Mouse (Mus musculus): ENCODE measurements around the gene Mfsd11.
"Not testable (repeated sequence)": the region's sequence is repeated elsewhere in the genome, so short reads cannot be mapped to it uniquely, and the experiment has no call there.

The Mfsd11 gene

DNA sequence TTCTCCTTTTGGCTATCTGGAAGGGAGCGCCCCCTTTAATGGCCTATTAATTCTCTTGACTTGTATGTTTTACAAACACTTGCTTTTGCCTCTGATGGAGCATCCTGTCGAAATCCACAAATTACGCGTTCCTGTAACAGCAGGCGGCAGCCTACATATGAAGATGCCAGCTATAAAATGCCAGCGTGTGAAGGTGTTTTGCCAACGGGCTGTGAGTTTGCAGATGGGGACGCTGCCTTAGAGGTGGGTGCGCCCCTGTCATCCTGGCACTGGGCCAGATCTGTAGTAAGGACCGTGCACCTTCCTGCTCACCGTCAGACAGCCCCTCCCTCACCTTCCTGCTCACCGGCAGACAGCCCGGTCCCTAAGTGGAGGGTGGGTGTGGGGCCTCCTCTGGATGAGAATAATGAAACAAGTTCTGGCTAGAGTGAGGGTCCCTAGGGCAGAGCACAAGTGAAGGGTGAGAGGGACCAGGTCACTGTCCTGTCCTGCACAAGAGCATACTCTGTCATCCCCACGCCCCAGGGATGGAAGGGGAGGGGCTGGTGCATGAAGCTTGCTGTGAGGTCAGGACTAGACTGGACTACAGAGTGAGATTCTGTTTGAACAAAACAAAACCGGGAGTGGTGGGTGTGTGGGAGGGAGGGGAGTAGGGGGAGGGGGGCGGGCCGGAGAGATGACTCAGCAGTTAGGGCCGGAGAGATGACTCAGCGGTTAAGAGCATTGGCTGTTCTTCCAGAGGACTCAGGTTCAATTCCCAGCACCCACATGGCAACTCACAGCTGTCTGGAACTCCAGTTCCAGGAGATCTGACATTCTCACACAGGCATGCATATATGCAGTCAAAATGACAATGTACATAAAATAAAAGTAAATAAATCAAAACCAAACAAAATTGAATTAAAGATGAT lies 41.5 kb downstream of the Mfsd11 start:
- peak; percentile 56 to 57 for DNase-seq

DNA sequence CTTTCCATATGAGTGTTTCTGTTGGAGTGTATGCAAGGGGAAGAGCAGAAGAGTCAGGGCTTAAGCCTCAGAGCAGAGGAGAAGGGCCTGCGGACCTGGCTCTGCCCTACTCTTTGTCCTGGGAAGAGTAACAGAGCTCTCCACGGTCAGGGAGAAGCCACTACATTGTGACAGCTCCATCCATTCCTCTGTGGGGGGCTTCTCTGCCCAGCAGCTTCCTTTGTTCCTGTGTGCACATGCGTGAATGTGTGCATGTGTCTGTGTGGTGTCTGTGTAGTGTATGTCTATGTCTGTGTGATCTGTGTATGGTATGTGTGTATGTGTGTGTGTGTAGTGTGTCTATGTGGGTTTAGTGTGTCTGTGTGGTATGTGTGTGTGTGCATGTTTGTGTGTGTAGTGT lies 43.2 kb downstream of the Mfsd11 start:
- DNase-seq = no peak

DNA sequence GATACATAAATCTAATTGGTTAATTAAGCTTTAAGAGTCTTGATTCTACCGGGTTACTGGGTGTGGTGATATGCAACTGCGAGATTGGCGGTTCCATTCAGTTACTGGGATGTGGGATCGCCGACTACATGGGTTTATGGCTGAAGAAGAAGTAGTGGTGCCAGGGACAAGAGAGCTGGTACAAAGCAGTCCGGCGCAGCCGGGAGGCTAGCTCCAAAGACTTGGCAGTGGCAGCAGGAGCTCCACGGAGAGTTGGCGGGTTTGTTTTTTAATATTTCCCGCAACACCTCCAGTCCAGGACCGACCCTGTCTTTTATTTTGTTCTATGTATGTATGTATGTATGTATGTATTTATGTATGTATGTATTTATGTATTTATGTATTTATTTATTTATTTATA lies 47.0 kb downstream of the Mfsd11 start:
- peak; percentile 57 to 60 for DNase-seq

DNA sequence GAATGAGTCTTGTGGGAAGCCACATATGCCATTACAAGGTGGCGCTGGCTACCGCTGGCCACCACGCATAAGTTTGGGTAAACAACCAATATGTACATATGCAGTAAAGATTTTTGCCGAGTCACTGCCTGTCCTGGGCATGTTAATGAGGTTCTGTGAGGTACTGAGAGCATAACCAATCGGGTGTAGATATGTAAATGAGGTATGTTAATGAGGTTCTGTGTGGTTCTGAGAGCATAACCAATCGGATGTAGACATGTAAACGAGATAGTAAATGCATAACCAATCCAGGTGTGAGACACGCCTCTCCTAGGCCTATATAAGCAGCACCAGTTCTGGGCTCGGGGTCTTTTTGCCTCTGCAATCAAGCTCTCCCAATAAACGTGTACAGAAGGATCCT lies 50.3 kb downstream of the Mfsd11 start:
- not testable (repeated sequence) for DNase-seq

DNA sequence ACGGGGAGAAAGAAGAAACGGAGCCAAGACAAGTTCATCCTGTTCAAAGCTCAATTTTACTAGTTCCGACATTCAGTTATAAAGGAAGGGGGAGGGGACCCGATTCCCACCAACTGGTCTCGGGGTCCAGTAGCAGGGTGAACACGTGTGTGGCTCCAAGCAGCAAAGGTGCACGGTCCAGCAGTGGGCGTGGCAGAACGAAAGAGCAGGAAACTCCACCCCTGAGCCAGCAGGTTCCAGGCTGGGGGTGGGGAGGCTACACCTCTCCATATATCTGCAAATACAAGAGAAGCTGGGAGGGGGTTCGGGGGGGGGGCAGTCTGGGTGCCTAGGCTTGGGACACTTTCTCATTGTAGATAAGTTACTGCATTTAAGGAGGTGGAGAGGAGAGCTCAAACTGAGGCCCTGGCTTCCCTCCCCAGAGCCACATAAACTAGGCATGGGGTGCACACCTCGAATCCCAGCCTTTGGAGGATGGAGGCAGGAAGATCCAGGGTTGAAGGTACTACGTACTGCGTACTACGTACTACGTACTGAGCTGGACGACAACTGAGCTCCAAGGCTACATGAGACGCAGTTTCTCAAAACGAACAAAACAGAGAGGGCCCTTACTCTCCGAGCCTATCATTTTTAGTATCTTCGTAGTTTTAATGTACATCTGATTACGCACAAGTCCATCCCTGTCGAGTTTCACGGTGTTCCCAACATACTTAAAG lies 53.7 kb downstream of the Mfsd11 start:
- no peak for DNase-seq

DNA sequence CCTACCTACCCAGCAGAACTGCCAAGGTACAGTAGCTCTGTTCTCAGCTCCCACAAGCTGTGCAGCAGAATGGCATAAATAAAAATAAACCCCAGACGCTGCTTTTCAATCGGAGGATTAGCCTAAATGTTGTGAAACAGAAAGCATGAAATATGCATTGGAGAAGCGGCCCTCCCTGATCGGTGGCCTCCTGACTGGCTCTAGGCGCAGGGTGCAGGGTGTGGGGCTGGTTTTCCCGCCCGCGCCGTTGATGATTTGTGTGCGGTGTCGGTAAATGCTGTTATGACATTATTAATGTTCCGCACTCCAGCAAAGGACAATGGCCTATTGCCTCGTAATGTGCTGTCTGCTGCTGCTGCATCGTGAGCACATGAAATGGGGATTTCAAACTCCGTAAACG lies 61.3 kb downstream of the Mfsd11 start:
- no peak for DNase-seq

DNA sequence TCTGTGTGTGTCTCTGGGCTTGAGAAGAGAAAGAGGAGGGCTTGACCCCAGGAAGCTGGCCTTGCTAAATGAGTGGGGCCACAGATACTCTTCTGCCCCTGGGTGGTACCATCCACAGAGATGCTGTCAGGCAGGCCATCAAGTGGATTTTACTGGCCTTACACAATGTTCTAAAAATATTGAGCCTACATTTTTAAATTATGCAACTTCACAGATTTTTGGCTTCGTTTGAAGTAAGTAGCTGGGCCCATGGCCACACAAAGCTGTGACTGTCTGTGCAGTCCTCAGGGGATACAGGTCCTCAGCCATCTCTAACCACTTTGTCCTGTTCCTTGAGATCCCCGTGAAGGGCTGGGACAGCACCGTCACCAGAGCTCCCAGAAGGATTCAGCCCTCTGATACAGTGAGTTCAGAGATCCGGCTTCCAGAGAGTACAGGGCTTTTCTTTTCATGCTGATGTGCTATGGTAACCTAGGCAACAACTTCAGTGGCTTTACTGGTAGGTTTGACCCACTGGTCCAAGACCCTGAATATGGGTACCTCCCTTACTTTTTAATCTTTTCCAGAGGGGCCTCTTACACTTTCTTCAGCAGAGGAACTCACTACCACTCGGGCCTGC lies 62.1 kb downstream of the Mfsd11 start:
- no peak for DNase-seq

DNA sequence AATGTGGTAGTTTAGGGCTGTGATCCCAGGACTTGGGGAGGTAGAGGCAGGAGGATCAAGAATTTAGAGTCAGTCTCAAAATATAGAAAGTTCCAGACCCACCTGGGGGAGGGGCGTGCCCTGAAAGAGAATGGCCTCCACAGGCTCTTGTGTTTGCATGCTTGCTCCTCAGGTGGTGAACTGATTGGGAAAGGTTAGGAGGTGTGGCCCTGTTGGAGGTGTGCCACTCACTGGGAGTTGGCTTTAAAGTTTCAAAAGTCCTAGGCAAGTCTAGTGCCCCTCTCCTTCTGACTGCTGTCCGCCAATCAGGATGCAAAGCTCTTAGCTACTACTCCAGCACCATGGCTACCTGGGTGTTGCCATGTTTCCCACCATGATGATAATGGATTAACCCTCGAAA lies 63.0 kb downstream of the Mfsd11 start:
- no peak for DNase-seq

DNA sequence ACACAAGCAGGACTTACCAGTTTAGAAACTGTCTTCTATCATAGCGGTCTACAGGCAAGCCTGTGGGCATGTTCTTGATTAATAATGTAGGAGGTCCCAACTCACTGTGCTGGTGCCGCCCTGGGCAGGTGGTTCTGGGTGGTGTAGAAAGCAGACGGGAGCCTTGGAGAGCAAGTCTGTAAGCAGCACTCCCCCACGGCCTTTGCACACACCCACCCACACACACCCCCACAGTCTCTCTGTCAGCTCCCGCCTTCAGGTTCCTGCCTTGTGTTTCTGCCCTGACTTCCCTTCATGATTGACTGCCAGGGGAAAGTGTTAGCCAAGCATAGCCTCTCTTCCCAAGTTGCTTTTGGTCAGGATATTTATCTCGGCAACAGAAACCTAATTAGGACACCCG lies 65.1 kb downstream of the Mfsd11 start:
- no peak for DNase-seq

DNA sequence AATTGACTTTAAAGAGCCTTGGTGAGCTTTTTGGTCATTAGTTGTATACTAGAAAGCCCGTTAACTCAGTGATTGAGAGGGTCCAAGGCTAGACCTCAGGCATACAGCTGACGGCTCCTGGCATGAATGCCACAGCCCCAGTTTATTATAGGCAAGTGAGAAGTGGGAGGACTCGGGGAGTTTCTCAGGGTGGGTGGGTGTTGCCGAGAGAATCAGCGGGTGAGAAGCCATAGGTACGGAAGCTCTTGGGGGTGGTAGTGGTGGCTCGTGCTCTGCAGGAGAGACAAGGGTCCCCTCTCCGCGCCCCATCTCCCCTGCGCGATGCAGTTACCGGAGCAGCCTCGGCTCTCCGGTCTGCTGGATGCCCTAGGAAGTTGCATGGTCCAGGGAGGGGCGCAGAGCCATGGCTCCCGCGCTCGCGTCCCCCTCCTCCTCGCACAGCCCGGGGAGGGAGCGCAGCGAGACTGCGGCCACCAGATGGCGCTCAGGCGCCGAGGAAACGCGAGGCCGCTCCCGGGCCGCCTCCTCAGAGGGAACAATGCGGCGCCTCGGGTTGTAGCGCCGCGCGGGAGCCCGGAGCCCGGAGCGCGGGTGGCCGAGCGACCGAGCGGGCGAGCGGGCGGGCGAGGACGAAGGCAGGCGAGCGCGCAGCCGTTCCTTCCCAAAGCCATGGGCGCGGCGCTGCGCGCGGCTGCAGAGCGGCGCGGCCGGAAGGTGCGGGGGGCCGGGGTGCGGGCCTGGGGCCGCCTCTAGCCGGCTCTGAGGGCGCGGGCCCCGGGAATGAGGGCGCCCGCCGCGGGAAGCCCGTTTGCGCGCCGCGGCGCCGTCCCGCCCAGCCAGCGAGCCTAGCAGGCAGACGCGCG lies 66.3 kb downstream of the Mfsd11 start, which contains the start of gene Mgat5b:
Mgat5b (plus strand) TSS at position 541 of the 863 bp plus-strand sequence.
- DNase-seq = peak; percentile 98

DNA sequence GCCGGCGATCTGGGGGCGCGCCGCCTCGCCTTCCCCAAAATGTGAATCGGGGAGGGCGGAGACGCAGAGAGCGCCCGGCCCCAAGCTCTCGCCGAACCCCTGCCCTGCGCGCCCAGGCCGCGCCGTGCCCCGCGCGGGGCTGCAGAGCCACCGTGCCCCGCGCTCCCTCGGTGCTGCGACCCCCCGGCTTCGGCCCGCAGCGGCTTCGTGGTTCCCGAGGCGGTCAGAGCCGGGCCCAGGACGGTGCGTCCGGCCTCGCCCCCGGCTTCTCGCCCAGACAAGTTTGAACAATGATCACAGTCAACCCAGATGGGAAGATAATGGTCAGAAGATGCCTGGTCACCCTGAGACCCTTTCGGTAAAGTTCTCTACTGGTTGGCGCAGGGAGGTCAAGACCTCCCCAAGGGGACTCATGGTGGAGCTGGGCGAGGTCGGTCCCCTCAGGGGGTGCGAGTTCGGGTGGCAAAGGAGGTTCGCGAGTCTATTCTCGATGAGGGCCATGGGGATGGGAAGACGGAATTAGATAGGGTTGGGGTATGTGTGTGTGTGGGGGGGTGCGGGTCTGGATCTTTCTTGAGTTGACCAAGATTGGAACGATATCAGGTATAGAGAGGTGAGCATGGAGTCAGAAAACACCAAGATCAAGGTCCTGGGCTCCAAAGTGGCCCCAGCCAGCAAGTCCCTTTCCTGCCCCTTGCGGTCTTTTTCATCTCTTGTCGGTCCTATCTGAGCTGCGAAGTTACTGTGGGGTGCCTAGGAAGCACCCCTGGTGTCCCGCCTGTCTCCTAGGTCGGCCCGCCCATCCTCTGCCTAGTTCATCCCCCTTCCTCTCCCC lies 67.2 kb downstream of the Mfsd11 start:
- peak; percentile 51 to 64 for DNase-seq

DNA sequence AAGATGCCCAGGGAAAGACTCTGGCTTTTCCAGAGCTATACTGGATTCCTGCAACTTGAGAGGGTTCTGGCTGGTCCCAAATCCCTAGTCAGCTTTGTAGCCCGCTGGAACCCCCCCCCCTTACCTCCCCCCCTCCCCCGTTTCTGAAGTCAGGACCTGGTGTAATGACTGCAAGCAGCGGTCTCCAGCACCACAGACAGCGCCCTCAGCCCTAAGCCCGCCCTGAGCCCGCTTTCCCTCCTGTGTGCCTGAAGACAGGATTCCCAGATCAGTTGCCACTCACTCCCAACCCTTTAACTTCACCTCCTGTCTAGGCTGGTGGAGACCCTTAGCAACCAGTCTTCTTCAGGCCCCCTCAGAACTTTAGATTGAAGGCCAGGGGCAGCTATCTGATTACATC lies 68.5 kb downstream of the Mfsd11 start:
- no peak for DNase-seq

DNA sequence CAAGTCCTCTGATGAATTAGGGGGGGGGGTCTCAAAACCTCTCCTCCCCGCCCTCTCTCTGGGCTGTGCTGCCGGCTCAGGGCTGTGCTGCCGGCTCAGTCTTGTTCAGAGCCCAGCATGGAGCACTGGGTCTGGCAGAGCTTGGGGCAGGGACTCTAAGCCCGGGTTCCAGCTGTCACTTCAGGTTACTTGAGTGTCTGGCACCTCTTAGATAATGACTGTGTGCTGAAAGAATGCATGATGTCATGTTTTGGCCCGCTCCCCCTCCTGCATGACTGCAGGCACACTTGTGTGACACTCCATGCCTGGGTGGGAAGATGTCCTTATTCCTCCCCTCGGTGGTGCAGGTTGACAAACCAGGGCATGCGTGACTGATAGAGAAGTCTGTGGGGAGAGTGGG lies 69.8 kb downstream of the Mfsd11 start:
- DNase-seq = peak; percentile 92
